Mouse (Mus musculus): ENCODE data around the gene Fam131a. TPM values are rescaled to one million over a fixed set of nuclear protein-coding genes. Genes with fewer than 3 reads are reported as not detected.

The Fam131a gene
- total RNA-seq, 2 experiments from 2014 or later = 16.0 to 18.9 TPM

- intact Hi-C loops (cut with DNase I) = loop anchor here (2.0 kb wide), 1 partner anchor 14 kb away; no protein-coding TSS in a partner anchor
- no peak for DNase-seq
Observed at GRCm38 (mm10) chr16:20692241-20692965, 638 bp upstream of the Fam131a start.

GRCm38 (mm10) chr16:20694781-20695180 is 1.7 kb downstream of the Fam131a start:
- peak; percentile 77 to 82 for DNase-seq
- intact Hi-C loops (cut with DNase I) = loop anchor here (1.0 kb wide), 1 partner anchor 21 kb away; no protein-coding TSS in a partner anchor

- intact Hi-C loops (cut with DNase I) = loop anchor here (1.0 kb wide), 1 partner anchor 22 kb away; no protein-coding TSS in a partner anchor
- DNase-seq = peak; percentile 91 to 92
Observed at GRCm38 (mm10) chr16:20695622-20696323, 2.7 kb downstream of the Fam131a start.

- intact Hi-C loops (cut with DNase I) = no loop called here
Observed at GRCm38 (mm10) chr16:20699266-20699665, 6.2 kb downstream of the Fam131a start.

GRCm38 (mm10) chr16:20700036-20700435 is 7.0 kb downstream of the Fam131a start:
- intact Hi-C loops (cut with DNase I) = no loop called here
- peak; percentile 48 to 50 for DNase-seq

More at GRCm38 (mm10) chr16:20699266-20699665, 6.2 kb downstream of the Fam131a start:
- no peak for DNase-seq

GRCm38 (mm10) chr16:20701316-20701715 is 8.3 kb downstream of the Fam131a start:
- DNase-seq = no peak
- intact Hi-C loops (cut with DNase I) = no loop called here

GRCm38 (mm10) chr16:20701729-20702521 is 8.9 kb downstream of the Fam131a start:
- intact Hi-C loops (cut with DNase I) = no loop called here
- no peak for DNase-seq

- intact Hi-C loops (cut with DNase I) = no loop called here
- peak; percentile 84 to 87 for DNase-seq
Observed at GRCm38 (mm10) chr16:20702522-20702893, 9.5 kb downstream of the Fam131a start.

DNA sequence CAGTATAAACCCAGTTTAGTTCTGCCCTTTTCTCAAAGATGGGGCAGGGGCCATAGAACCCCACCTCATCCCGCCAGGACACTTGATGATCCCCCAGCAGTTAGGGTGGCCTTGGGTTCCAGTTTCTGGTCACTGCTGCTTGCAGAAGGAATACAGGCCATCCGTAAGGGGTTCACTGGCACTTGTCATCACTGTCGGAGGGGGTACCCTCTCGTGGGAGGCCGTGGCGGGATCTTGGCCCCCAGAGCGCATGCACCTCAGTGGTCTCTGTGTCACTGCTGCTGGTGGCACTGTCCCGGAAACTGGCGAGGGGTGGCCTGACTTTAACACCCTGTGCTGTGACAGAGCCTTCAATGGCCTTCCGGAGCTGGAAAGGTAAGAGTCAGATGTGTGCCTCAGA is 10.0 kb downstream of the Fam131a start:
- DNase-seq = no peak
- intact Hi-C loops (cut with DNase I) = no loop called here

DNA sequence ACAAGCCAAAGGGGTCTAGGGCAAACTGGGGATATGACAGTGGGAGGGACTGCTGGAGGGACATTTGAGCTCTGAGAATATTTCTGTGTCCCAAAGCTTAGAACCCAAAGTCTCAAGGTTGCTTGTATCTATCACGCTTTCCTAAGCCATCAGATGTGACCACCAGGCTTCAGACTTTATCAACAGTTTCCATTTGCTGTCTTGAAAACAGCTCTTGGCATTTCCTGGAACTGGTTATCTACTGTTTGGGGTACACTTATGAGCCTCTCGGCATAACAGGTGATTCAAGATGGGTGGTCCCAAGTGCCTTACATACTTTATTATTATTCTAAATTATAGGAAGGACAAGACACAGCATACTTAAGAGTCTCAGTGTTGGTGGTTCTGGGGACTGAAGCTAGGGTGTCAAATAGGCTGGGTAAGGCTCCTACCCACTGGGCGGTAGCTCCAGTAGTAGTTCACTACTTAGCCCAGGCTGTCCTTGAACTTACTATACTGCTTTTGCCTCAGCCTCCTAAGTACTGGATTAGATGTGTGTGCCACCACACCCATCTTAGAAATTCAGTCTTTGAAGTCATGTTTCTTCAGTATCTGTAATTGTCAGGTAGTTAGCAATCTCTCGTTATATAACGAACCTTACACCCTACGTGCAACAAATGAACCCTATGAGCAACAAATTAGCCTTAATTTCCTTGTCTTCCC is 10.8 kb downstream of the Fam131a start:
- no peak for DNase-seq
- intact Hi-C loops (cut with DNase I) = no loop called here

- intact Hi-C loops (cut with DNase I) = no loop called here
- DNase-seq = no peak
Observed at GRCm38 (mm10) chr16:20705786-20706185, 12.7 kb downstream of the Fam131a start.

GRCm38 (mm10) chr16:20706407-20707055 is 13.5 kb downstream of the Fam131a start:
- intact Hi-C loops (cut with DNase I) = no loop called here
- no peak for DNase-seq

- DNase-seq = no peak
- intact Hi-C loops (cut with DNase I) = no loop called here
Observed at GRCm38 (mm10) chr16:20708220-20708938, 15.3 kb downstream of the Fam131a start.

- intact Hi-C loops (cut with DNase I) = no loop called here
- DNase-seq = no peak
Observed at GRCm38 (mm10) chr16:20708939-20709734, 16.1 kb downstream of the Fam131a start.

DNA sequence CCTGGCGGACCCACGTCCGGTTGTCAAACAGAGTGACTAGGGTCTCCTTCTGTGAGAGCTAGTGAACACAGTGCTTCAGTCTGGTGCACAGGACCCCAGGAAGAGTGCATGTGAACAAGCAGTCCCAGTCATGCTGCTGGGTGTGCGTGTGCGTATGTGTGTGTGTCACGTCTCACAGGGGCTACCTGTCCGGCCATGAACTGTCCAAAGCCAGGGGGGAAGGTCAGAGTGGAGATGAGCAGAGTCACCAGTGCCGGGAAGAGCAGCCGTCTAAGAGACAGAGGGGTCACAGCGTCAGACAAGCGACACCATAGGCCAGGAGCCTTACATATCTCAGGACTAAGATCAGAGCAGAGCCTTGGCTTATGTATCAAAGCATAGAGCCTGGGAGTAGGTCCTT is 17.3 kb downstream of the Fam131a start:
- intact Hi-C loops (cut with DNase I) = loop anchor here (10.0 kb wide), 1 partner anchor 674 kb away; no protein-coding TSS in a partner anchor
- DNase-seq = no peak

DNA sequence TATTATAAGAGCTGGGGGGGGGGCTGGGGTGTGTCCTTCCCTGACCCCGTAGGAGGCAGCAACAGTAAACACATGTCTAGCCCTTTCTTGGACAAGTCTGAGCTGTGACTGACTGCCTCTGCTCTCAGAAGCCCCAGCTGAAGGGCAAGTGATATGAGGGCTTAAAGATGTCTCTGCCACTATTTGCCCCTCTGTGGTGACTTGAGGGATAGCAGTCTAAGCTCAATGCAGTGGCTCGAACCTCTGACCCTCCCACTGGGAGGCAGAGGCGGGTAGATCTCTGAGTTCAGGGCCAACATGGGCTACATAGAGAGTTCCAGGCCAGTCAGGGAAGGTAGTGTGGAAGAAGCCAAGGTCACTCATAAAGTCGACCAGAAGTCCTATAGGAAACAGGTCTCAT is 17.8 kb downstream of the Fam131a start:
- intact Hi-C loops (cut with DNase I) = loop anchor here (10.0 kb wide), 1 partner anchor 674 kb away; no protein-coding TSS in a partner anchor

DNA sequence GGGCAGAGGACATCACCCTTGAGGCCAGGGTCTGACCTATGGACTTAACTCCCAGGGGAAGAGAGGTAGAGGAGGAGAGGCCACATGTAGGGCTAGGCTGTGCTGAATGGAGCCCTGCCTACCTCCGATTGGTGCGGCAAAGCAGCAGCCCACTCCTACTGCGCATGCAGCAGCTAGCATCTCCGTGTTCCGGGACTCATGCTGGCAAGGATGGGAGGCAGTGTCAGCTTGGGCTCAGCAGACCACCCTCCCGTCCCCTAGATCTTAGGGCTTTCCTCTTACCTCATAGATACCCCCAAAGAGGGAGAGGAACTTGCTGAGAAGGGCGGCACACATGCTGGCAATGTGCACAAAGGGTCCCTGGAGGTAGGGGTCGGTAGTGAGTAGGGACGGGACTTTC is 19.1 kb downstream of the Fam131a start:
- intact Hi-C loops (cut with DNase I) = loop anchor here (10.0 kb wide), 1 partner anchor 673 kb away; no protein-coding TSS in a partner anchor
- no peak for DNase-seq

More for the DNA sequence above, 17.8 kb downstream of the Fam131a start:
- no peak for DNase-seq

GRCm38 (mm10) chr16:20712889-20713288 is 19.8 kb downstream of the Fam131a start:
- no peak for DNase-seq
- intact Hi-C loops (cut with DNase I) = loop anchor here (10.0 kb wide), 1 partner anchor 672 kb away; no protein-coding TSS in a partner anchor

Measured in heart, postnatal 10 days (tissue).